Comparison of ENCODE assay signal across 14 mouse cellular contexts in the genomic region with DNA sequence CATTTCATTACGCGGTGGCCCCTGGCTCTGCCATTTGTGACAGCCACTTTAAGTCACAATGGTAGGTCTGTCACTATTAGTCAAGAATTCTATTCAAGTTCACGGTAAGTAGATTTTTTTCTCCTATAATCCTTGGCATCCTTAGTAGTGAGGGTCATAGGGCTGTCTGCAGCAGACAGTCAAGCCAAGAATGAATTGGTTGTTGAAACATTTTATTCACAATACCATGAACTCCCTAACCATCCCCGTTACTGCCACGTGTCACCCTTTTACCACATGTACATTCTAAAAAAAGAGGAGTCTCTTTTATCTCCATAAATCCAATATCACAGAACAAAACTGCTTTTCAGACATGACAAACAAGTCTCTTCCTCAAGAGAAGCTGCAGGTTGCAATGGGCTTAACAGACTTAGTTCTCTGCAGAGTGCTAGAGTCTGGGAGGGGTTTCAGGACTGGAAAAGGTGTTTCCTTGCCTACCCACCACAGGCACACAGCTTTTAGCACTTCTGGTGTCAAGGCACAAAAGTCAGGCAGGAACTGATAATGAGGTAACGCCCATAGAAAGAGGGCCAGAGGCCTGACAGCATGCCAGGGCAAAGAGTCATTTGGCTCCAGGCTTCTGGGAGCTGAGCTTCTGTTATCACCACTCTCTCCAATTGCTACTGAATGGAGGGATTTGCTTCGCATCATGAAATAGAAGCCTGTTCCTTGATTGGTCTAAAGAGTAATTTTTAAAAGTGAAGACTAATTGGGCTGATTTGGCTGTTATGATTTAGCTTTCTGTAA.
DNase-seq lines count a peak whose midpoint lies in the region; ATAC-seq lines count a peak whose summit lies in the region.
"Had no signal": no experiment of that assay in that cellular context is flagged by ENCODE, and none has a peak within 500 bp of the region (broad histone marks: within the 10 kb centered on the region; RNA-seq: fewer than 3 reads in every experiment).

No protein-coding gene starts in this region.

- H3K27me3 ChIP-seq in heart, embryonic 11.5 days (ENCODE audit: control insufficient read depth, insufficient read depth, low read length) = no peaks in the 10 kb centered on the region
- H3K27me3 ChIP-seq in heart, embryonic 16.5 days (ENCODE audit: control insufficient read depth, insufficient read depth, low read length) = no peaks in the 10 kb centered on the region
- H3K27me3 ChIP-seq: embryonic facial prominence, embryonic 12.5 days; limb, embryonic 15.5 days; lung, embryonic 15.5 days; neural tube, embryonic 13.5 days had no signal

- no peak overlapping the region for H3K27ac ChIP-seq in heart, embryonic 11.5 days (ENCODE audit: low read depth, low read length)
- no peak overlapping the region for H3K27ac ChIP-seq in heart, embryonic 16.5 days (ENCODE audit: low read length)
- H3K27ac ChIP-seq: embryonic facial prominence, embryonic 12.5 days; limb, embryonic 15.5 days; lung, embryonic 15.5 days; neural tube, embryonic 13.5 days had no signal

- no peak for ATAC-seq in heart, embryonic 11.5 days (replicated peaks; ENCODE audit: insufficient number of reproducible peaks, low FRiP score, low TSS enrichment)
- ATAC-seq in heart, embryonic 16.5 days (replicated peaks; ENCODE audit: extremely low read depth, insufficient read depth, low FRiP score) = peak; percentile 60; the same call in 1 of the 2 replicates
- no peak for ATAC-seq in erythroblast, adult 5-6 weeks (replicated peaks; ENCODE audit: low FRiP score, poor library complexity, severe bottlenecking)
- ATAC-seq: inflammation-experienced regulatory T-cells, adult 6 months had no signal

- H3K9ac ChIP-seq in heart, embryonic 11.5 days (ENCODE audit: low read depth, low read length) = no peak overlapping the region
- no peak overlapping the region for H3K9ac ChIP-seq in heart, embryonic 16.5 days (ENCODE audit: low read length)
- H3K9ac ChIP-seq: embryonic facial prominence, embryonic 12.5 days; limb, embryonic 15.5 days; lung, embryonic 15.5 days; neural tube, embryonic 13.5 days had no signal

- no peaks in the 10 kb centered on the region for H3K36me3 ChIP-seq in heart, embryonic 11.5 days (ENCODE audit: control insufficient read depth, insufficient read depth, low read length)
- H3K36me3 ChIP-seq in heart, embryonic 16.5 days (ENCODE audit: control insufficient read depth, insufficient read depth) = no peaks in the 10 kb centered on the region
- H3K36me3 ChIP-seq: embryonic facial prominence, embryonic 12.5 days; limb, embryonic 15.5 days; lung, embryonic 15.5 days; neural tube, embryonic 13.5 days had no signal

- no peak overlapping the region for H3K4me2 ChIP-seq in heart, embryonic 11.5 days
- no peak overlapping the region for H3K4me2 ChIP-seq in heart, embryonic 16.5 days (ENCODE audit: low read depth, low read length)
- H3K4me2 ChIP-seq: embryonic facial prominence, embryonic 12.5 days; limb, embryonic 15.5 days; lung, embryonic 15.5 days; neural tube, embryonic 13.5 days had no signal

- DNase-seq in heart, adult 11 months = peak; percentile 92
- DNase-seq in retina, embryonic 14.5 days (ENCODE audit: low spot score) = peak; percentile 10
- no peak for DNase-seq in retina, postnatal 1 day
- no peak for DNase-seq in kidney, postnatal 25 days
- DNase-seq: cerebellum, adult 9-10 months; kidney, postnatal 10 days had no signal

- H3K4me3 ChIP-seq in heart, embryonic 11.5 days (ENCODE audit: low read depth, low read length) = no peak overlapping the region
- no peak overlapping the region for H3K4me3 ChIP-seq in heart, embryonic 16.5 days (ENCODE audit: low read length)
- H3K4me3 ChIP-seq: embryonic facial prominence, embryonic 12.5 days; limb, embryonic 15.5 days; lung, embryonic 15.5 days; neural tube, embryonic 13.5 days had no signal

- H3K9me3 ChIP-seq in heart, embryonic 11.5 days (replicated peaks; ENCODE audit: control insufficient read depth, low read length) = no peaks in the 10 kb centered on the region
- H3K9me3 ChIP-seq in heart, embryonic 16.5 days (replicated peaks; ENCODE audit: control insufficient read depth, low read length) = no peaks in the 10 kb centered on the region
- H3K9me3 ChIP-seq: embryonic facial prominence, embryonic 12.5 days; limb, embryonic 15.5 days; lung, embryonic 15.5 days; neural tube, embryonic 13.5 days had no signal

- H3K4me1 ChIP-seq in heart, embryonic 11.5 days (ENCODE audit: control insufficient read depth, insufficient read depth, low read length) = peaks cover 7% of the 10 kb centered on the region; the same call in 1 of the 2 replicates
- peaks cover 6% of the 10 kb centered on the region; the same call in 1 of the 2 replicates for H3K4me1 ChIP-seq in heart, embryonic 16.5 days (ENCODE audit: control insufficient read depth, insufficient read depth, low read length)
- H3K4me1 ChIP-seq: embryonic facial prominence, embryonic 12.5 days; limb, embryonic 15.5 days; lung, embryonic 15.5 days had no signal

- WGBS in heart, embryonic 11.5 days (ENCODE audit: insufficient replicate concordance) = 49% methylated on average over 7 of the region's 7 CpGs
- WGBS in heart, embryonic 16.5 days = 38% methylated on average over 7 of the region's 7 CpGs

Comparison
In these comparisons a context has a peak if more than half of its experiments do, and no peak if none do; other contexts are left out.
1. DNase-seq: peak in heart, adult 11 months (single experiment) and retina, embryonic 14.5 days (single experiment); none in retina, postnatal 1 day (single experiment) and kidney, postnatal 25 days (0 of 2).